Mouse (Mus musculus): ENCODE data around the gene Cyp19a1. TPM values are rescaled to one million over a fixed set of nuclear protein-coding genes. Genes with fewer than 3 reads are reported as not detected.

Cyp19a1 gene
- total and polyA plus RNA-seq, 2 experiments from 2014 or later: not detected

DNA sequence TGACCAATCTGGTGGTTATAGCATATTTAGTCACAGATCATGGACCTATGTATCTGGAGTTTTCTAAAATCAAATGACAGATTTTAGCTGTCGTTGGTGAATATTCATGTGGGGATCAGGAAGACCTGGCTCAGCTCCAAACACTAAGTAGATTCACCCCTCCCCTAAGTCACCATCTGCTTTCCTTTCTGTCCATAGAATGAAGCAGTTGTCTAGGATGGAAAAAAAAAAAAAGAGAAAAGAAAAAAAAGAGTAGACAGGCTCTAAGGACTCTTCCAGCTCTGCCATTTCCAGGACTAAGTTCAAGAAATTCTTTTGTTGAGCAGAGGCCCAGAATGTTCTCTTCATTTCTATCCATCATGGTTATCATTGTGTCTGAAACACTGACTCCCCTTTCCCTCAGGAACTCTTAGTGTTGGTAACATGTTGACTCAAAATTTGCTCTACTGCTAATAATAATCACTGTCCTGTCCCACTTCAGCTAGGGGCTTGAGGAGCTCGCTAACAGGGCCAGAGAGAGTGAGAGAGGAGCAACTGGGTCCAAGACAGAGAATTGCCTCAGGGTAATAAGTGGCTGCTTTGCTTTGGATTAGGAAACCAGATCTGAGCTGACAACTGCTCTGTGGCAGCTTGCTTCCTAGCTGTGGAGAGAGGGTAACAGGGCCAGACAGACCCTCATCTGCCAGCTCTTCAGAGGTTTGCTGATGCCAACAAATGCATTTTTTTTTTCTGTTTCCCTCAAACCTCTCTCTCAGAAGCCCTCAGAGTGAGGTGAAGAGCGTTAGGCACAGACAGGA is 22.8 kb downstream of the Cyp19a1 start:
- DNase-seq (ENCODE audit: low spot score): peak; percentile 76
- WGBS: 40% methylated on average over 3 of the region's 3 CpGs
- no peaks in the 10 kb centered on the region for H3K9me3 ChIP-seq (ENCODE audit: low read length)
- H3K4me1 ChIP-seq (ENCODE audit: insufficient read depth, low read length): no peaks in the 10 kb centered on the region
- no peak overlapping the region for H3K4me3 ChIP-seq (ENCODE audit: low read length)
- ATAC-seq: 0 out of 2 replicates have a peak, but pooled peaks have one; percentile 47
- H3K4me2 ChIP-seq (ENCODE audit: low read depth, low read length): no peak overlapping the region
- H3K36me3 ChIP-seq (ENCODE audit: insufficient read depth, low read length): no peaks in the 10 kb centered on the region
- no peak overlapping the region for H3K9ac ChIP-seq (replicated peaks; ENCODE audit: low read length)
- peak overlapping the region; percentile 65 for H3K27ac ChIP-seq
- no peak for TF ChIP-seq CTCF (IDR thresholded peaks at IDR 0.05; ENCODE audit: low read depth)
- no peaks in the 10 kb centered on the region for H3K27me3 ChIP-seq (ENCODE audit: insufficient read depth, low read length)

DNA sequence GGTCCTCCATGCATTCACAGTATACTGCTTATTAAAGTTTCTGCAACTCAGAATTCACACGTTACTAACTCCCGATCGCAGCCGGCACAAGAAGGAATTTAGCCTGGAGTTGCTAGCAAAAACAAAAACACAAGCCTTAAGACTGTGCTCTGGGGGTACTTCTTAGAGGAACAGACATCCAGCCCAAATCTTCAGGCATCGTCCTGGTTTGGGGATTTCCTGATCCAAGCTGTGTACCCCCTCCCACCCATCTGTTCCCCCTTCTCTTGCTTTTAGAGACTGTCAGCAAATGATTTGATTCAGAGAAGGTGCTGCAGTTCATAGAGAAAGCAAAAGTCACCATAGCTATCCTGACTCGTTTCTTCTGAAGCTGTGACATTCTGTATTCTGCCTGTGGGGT is 40.3 kb downstream of the Cyp19a1 start:
- ATAC-seq: no peak
- no peak overlapping the region for H3K4me2 ChIP-seq (ENCODE audit: low read depth, low read length)
- no peaks in the 10 kb centered on the region for H3K27me3 ChIP-seq (ENCODE audit: insufficient read depth, low read length)
- no peak overlapping the region for H3K27ac ChIP-seq
- no peaks in the 10 kb centered on the region for H3K9me3 ChIP-seq (ENCODE audit: low read length)
- no peak for DNase-seq (ENCODE audit: low spot score)
- H3K9ac ChIP-seq (replicated peaks; ENCODE audit: low read length): no peak overlapping the region
- no peak for TF ChIP-seq CTCF (IDR thresholded peaks at IDR 0.05; ENCODE audit: low read depth)
- WGBS: 53% methylated on average over 6 of the region's 6 CpGs
- H3K4me1 ChIP-seq (ENCODE audit: insufficient read depth, low read length): no peaks in the 10 kb centered on the region
- no peaks in the 10 kb centered on the region for H3K36me3 ChIP-seq (ENCODE audit: insufficient read depth, low read length)
- H3K4me3 ChIP-seq (ENCODE audit: low read length): no peak overlapping the region

DNA sequence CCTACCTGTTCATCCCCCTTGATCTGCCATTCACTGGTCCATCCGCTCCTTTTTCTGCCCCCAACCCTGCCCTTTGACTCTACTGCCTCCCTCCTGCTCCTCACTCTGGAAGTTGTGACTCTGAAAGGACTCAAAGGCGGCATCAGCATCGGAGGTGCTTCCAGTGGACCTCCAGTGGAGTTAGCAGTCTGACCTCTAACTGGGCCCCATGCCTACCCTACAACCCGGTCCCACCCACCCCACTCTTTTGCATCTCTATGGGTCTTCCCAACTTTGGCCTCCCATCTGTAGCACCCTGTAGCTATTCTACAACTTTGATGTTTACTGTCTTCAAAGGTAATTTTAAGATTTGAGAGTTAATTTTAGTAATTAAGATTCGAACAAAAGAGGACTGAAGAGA is 51.4 kb downstream of the Cyp19a1 start:
- ATAC-seq: no peak
- H3K9me3 ChIP-seq (ENCODE audit: low read length): no peaks in the 10 kb centered on the region
- WGBS: 61% methylated on average over 5 of the region's 5 CpGs

GRCm38 (mm10) chr9:54214881-54215280 is 53.0 kb downstream of the Cyp19a1 start:
- no peak for ATAC-seq

More for the DNA sequence above, 51.4 kb downstream of the Cyp19a1 start:
- Histone ChIP-seq H3K9ac (replicated peaks; ENCODE audit: low read length) (no peak overlapping the region), H3K4me3 (ENCODE audit: low read length) (no peak overlapping the region), H3K4me1 (ENCODE audit: insufficient read depth, low read length) (no peaks in the 10 kb centered on the region), H3K36me3 (ENCODE audit: insufficient read depth, low read length) (no peaks in the 10 kb centered on the region), H3K4me2 (ENCODE audit: low read depth, low read length) (no peak overlapping the region), H3K27me3 (ENCODE audit: insufficient read depth, low read length) (no peaks in the 10 kb centered on the region), H3K27ac (no peak overlapping the region)
- TF ChIP-seq CTCF (IDR thresholded peaks at IDR 0.05; ENCODE audit: low read depth): no peak
- no peak for DNase-seq (ENCODE audit: low spot score)

GRCm38 (mm10) chr9:54194790-54195189 is 73.1 kb downstream of the Cyp19a1 start:
- Histone ChIP-seq H3K4me2 (ENCODE audit: low read depth, low read length) (no peak overlapping the region), H3K9ac (replicated peaks; ENCODE audit: low read length) (no peak overlapping the region), H3K9me3 (ENCODE audit: low read length) (no peaks in the 10 kb centered on the region), H3K27ac (no peak overlapping the region), H3K36me3 (ENCODE audit: insufficient read depth, low read length) (no peaks in the 10 kb centered on the region), H3K4me1 (ENCODE audit: insufficient read depth, low read length) (no peaks in the 10 kb centered on the region), H3K27me3 (ENCODE audit: insufficient read depth, low read length) (no peaks in the 10 kb centered on the region), H3K4me3 (ENCODE audit: low read length) (no peak overlapping the region)
- ATAC-seq: no peak
- WGBS: 71% methylated on average over 5 of the region's 5 CpGs
- TF ChIP-seq CTCF (IDR thresholded peaks at IDR 0.05; ENCODE audit: low read depth): peak; percentile 32
- no peak for DNase-seq (ENCODE audit: low spot score)

More at GRCm38 (mm10) chr9:54214881-54215280, 53.0 kb downstream of the Cyp19a1 start:
- H3K4me3 ChIP-seq (ENCODE audit: low read length): no peak overlapping the region
- H3K4me2 ChIP-seq (ENCODE audit: low read depth, low read length): no peak overlapping the region
- H3K9me3 ChIP-seq (ENCODE audit: low read length): no peaks in the 10 kb centered on the region
- no peaks in the 10 kb centered on the region for H3K36me3 ChIP-seq (ENCODE audit: insufficient read depth, low read length)
- no peaks in the 10 kb centered on the region for H3K4me1 ChIP-seq (ENCODE audit: insufficient read depth, low read length)
- H3K9ac ChIP-seq (replicated peaks; ENCODE audit: low read length): no peak overlapping the region
- H3K27ac ChIP-seq: no peak overlapping the region
- TF ChIP-seq CTCF (IDR thresholded peaks at IDR 0.05; ENCODE audit: low read depth): no peak
- H3K27me3 ChIP-seq (ENCODE audit: insufficient read depth, low read length): no peaks in the 10 kb centered on the region
- 83% methylated on average over 9 of the region's 9 CpGs for whole genome bisulfite sequencing
- no peak for DNase-seq (ENCODE audit: low spot score)

GRCm38 (mm10) chr9:54191435-54191834 is 76.5 kb downstream of the Cyp19a1 start:
- TF ChIP-seq CTCF (IDR thresholded peaks at IDR 0.05; ENCODE audit: low read depth): no peak
- DNase-seq (ENCODE audit: low spot score) (no peak), ATAC-seq (no peak)
- H3K27ac ChIP-seq: no peak overlapping the region
- no peak overlapping the region for H3K4me3 ChIP-seq (ENCODE audit: low read length)
- H3K4me2 ChIP-seq (ENCODE audit: low read depth, low read length): no peak overlapping the region
- no peaks in the 10 kb centered on the region for H3K36me3 ChIP-seq (ENCODE audit: insufficient read depth, low read length)
- WGBS: 83% methylated on average over 3 of the region's 3 CpGs
- no peaks in the 10 kb centered on the region for H3K4me1 ChIP-seq (ENCODE audit: insufficient read depth, low read length)
- H3K27me3 ChIP-seq (ENCODE audit: insufficient read depth, low read length): no peaks in the 10 kb centered on the region
- H3K9ac ChIP-seq (replicated peaks; ENCODE audit: low read length): no peak overlapping the region
- no peaks in the 10 kb centered on the region for H3K9me3 ChIP-seq (ENCODE audit: low read length)

DNA sequence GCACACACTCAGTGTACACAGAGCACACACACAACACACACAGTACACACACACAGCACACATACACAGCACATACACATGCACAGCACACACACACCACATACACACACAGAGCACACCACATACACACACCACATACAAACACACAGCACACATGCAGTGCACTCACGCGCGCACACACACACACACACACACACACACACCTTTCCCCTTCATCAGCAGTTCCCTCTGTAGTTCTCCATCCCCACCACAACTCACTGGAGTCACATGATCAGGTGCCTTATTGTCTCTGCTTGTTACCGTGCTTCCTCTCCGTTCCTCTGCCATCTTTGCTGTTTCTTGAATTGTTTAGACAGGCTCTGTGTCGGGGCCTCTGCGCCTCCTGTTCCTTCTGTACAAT is 85.4 kb downstream of the Cyp19a1 start:
- no peak overlapping the region for H3K4me3 ChIP-seq (ENCODE audit: low read length)
- no peaks in the 10 kb centered on the region for H3K9me3 ChIP-seq (ENCODE audit: low read length)
- ATAC-seq: no peak
- H3K9ac ChIP-seq (replicated peaks; ENCODE audit: low read length): no peak overlapping the region
- no peak overlapping the region for H3K4me2 ChIP-seq (ENCODE audit: low read depth, low read length)
- no peaks in the 10 kb centered on the region for H3K27me3 ChIP-seq (ENCODE audit: insufficient read depth, low read length)
- TF ChIP-seq CTCF (IDR thresholded peaks at IDR 0.05; ENCODE audit: low read depth): no peak
- 84% methylated on average over 7 of the region's 7 CpGs for WGBS
- H3K36me3 ChIP-seq (ENCODE audit: insufficient read depth, low read length): no peaks in the 10 kb centered on the region
- no peaks in the 10 kb centered on the region for H3K4me1 ChIP-seq (ENCODE audit: insufficient read depth, low read length)
- H3K27ac ChIP-seq: no peak overlapping the region
- no peak for DNase-seq (ENCODE audit: low spot score)

Measured in hindbrain, postnatal 0 days (tissue).